Mouse (Mus musculus) thymus, postnatal 0 days (tissue): ENCODE measurements around the gene Wapl. TPM values are rescaled to one million over a fixed set of nuclear protein-coding genes. Genes with fewer than 3 reads are reported as not detected.

Experiments
- DNase-seq: peaks from one replicate; pipeline ENCODE4 v3.0.0-alpha.2; 2015; ENCODE audit warnings: low spot score
- polyA plus RNA-seq: library from polyadenylated mRNA; unstranded; fragments of >200 nt; fragmentation: Nextera tagmentation; extraction: Ambion mirVana; gene quantifications from 2 replicates; pipeline ENCODE4 v1.2.1, GENCODE M21; 2015

Wapl gene
- polyA plus RNA-seq, 1 experiment from 2014 or later, result 49.7 TPM

DNA sequence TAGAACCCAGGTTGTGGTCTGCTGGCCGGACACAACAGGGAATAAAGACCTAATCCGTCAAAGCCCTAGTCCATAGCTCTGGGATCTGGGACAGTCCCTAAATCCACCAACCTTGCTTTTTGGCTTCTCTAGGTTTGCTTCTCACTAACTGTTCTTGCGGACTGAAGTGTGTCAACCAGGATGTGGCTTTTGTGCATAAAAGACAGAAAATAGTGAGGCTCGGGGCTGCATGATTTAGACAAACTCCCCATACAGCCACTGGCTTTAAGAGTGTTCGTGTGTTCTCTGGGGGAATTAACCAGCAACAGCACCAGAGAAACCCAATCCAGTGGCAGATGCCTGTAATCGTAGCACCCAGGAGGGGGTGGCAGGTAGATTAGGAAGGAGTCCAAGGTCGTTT is 98.4 kb downstream of the Wapl start:
- peak; percentile 76 for DNase-seq

- DNase-seq, result no peak
Observed at GRCm38 (mm10) chr14:34773681-34774080, 100.0 kb downstream of the Wapl start.

DNA sequence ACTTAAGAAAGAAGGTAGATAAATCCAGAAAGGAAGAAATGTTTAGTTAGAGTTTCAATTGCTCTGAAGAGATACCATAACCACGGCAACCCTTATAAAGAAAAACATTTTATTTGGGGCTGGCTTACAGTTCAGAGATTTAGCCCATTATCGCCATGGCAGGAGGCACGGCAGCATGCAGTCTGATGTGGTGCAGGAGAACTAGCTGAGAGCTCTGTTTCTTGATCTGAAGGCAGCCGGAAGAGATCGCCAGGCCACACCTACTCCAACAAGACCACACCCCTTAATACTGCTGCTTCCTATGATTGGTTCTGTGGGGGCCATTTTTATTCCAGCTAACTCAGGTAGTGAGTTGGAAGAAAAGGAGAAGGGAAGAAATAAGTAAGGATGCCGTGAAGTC is 100.5 kb downstream of the Wapl start:
- DNase-seq, result no peak

DNA sequence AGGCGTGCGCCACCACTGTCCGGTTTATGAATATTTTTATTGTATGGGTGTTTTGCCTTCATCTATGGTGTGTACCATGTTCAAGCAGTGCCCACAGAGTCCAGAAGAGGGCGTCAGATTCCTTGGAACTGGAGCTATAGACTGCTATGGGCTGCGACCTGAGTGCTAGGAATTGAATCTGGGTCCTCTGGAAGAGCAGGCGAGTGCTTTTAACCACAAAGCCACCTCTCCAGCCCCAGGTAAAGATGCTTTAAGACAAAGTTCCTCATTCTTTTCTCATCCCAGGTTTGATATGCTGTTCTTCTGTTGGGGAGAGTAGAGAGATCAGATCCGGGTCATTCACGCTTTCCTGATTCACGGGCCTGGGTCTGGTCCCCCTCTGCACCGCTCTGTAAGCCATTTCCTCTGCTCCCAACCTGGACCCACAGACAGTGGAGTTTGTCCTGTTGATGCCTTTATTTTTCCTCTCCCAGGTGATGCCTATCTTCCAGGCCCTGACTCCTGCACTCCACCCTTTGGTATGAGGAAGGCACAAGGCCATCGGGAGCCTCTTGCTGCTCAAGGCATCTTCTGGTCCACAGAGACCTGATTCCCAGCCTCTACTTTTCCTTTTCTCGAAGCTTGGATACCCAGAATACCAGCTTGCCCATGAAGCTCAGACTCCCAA is 103.1 kb downstream of the Wapl start:
- no peak for DNase-seq

GRCm38 (mm10) chr14:34777810-34778209 is 104.1 kb downstream of the Wapl start:
- peak; percentile 88 for DNase-seq

DNA sequence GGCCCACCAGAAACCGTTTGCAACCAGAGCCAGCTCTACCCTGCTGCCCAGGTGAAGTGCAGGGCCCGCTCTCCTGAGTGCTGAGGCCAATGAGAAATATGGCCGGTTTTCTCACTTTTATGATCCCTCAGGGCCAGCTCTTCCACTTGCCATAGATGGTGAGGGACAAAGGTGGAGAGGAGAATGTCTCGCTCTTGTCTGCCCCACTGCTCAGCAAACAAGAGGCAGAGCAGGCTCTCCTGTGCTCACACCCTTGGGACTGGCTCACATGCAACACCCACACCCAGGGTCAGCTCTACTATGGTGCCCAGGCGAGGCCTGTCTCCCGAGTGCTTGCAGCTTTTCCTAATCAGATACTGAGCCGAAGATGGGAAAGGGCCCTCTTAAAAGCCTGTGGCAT is 105.0 kb downstream of the Wapl start:
- DNase-seq, result no peak

DNA sequence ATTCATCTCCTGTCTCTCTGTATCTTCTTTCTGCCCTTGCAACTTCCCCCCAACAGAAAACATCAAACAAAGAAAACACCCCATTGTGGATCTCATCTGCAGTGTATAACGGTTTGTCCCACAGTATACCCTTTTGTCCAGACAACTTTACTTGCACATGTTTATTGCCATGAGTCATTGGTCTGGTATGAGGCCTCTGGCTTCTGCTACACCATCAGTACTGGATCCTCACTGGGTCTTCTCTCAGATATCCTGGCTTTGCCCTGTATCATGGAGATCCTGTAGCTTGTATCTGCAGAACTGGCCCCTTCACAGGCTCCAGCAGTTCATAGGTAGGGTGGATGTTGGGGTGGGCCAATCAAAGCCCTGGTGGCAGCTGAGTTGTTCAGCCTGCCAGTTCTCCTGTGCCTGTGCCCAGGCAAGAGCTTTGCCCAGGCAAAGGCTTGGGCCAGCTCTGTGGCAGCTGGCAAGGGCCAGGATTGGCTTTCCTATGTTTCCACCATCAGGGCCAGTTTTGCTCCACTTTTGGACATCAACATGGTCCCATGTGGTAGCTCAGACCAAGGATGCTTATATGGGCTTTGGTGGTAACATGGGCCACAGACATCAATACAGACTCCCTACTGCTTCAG is 119.8 kb downstream of the Wapl start:
- DNase-seq, result no peak

Other genes starting within 250 kb of the Wapl start
- gene Bmpr1a, start 170.6 kb upstream of the Wapl start, polyA plus RNA-seq, result 8.2 and 8.3 TPM in 2 replicates
- gene 9230112D13Rik, start 151.1 kb upstream of the Wapl start, polyA plus RNA-seq, result not detected in 2 replicates
- gene Ldb3, start 85.2 kb upstream of the Wapl start, polyA plus RNA-seq, result 0.29 and 0.39 TPM in 2 replicates
- not detected in 2 replicates for gene Opn4, start 73.8 kb upstream of the Wapl start, polyA plus RNA-seq
- gene Grid1, start 146.2 kb downstream of the Wapl start, polyA plus RNA-seq, result 0.05 and 0.08 TPM in 2 replicates